Mouse (Mus musculus) granulocyte monocyte progenitor cell, adult 5-6 weeks (primary cell): ENCODE measurements at regions not wholly inside any gene's neighbourhood (a gene's known extent, or its start where the extent isn't known, plus 50 kb on each side); places are given as distances from the start of the nearest gene placed in this dataset.

Experiments used
- ATAC-seq: replicated peaks from 2 replicates; pipeline ENCODE4 v1.8.0; 2016; ENCODE audit warnings: mild to moderate bottlenecking, moderate TSS enrichment, inconsistent platforms; ENCODE audit not compliant: poor library complexity, severe bottlenecking

DNA sequence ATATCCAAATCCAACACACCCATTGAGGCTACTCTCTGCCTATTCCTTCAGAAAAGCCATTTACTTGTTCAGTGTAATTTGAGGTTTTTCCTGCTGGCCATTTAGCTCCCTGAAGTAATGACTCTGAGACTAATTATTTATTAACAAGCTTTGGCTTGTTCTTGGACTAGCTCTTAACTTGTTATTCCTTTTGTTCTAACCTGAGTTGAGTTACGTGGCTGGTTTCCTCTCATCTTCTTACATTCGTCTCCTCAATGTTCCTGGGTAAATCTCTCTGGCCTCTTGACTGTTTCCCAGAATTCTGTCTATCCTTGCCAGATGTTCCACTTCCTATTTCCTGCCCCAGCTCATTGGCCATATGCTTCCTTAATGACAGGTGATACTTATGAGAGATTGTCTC is 157.2 kb downstream of the Pmp22 start:
- ATAC-seq, result no peak

GRCm38 (mm10) chr11:63287766-63288165 is 159.0 kb downstream of the Pmp22 start:
- ATAC-seq, result no peak

DNA sequence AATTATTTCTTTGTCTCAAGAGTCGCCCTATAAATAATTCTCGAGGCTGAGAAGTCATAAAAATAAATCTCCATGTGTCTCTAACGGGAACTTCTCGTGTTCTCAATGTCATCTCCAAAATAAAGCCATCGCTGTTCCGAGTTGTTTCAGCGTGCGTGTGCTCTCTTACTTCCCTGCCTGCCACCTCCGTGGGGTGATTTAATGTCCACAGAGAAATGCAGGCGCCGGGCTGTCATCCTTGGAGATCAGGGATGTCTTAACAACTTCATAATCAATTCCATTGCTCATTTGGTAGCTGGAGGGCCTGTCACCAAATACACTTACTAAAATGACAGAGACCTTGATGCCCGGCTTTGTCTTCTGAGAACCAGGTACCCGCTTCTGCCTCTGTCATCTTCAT is 161.8 kb downstream of the Pmp22 start:
- ATAC-seq, result no peak

DNA sequence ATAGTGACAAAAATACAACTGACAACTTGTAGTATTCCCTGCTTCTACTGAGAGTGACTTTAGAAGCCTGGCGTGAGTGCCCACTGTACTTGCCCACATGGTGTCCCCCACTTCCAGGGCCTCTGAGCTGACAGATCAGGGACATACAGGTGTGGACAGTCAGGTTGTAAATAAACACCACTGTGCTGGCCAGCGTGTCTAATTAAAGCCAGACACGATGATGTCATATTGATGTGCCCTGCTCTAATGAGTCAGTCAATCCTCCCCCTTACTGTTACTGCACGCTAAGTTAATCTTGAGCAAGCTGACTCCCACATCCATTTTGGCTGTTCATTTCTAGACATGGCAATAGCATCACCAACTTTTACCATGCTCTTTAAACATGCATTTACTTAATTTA is 164.7 kb downstream of the Pmp22 start:
- ATAC-seq, result no peak

DNA sequence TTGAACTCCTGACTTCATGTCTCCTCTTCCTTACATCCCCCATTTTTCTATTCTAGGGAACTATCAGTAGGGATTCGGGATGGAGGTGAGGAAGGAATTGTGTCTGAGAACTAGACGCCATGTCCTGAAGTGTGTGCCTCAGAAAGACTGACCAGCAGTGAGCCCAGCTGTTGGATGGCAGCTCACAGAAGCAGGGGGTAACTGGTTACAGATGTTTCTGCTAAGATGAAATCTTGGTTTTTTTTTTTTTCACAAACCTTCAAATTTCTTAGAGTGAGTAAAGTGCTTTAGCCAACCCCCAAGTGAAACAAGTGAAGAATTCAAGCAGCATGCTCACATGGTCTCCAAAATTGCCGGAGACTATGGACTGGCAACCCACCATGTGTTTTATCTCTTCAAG is 165.7 kb downstream of the Pmp22 start:
- ATAC-seq, result no peak

- ATAC-seq, result no peak
Observed at GRCm38 (mm10) chr11:63296476-63296875, 167.7 kb downstream of the Pmp22 start.

DNA sequence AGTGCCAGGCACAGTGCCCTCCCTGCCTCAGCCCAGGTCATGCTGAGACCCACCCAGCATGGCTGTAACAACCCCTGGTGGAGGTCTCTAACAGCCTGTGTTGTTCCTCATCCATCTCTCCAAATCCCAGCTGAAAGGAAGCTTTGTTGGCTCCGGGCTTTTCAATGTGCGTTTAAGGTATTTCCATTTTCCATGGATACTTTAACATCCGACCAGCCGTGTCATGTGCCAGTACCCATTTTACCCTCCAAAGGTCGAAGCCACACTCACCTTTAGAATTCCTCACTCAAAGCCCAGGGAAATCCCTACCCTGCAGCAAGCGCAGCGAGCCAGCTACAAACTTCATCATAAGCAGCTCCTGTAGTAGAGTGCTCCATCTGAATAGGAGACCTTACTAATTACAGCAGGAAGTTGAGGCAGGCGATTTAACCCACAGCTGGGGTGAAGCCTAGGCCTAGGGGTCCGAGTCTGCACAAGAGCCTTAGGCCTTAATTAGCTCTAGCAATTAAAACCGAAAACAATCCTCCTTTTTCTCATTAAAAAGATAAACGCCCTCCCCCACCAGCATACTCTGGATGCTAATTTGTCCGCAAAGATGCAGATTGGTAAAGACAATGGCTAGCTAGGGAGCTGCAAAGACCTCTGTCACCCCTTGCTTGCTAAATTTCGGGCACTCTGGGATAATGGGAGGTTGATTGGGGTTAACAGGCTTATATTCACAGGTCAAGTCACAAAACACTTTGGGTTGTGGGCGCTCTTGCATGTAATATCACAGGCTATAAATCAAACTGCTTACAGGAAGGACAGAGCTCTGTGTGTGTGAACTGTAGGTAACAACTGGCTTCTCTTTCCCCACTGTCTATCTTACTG is 171.2 kb downstream of the Pmp22 start:
- no peak for ATAC-seq

GRCm38 (mm10) chr11:63325166-63325565 is 196.4 kb downstream of the Pmp22 start:
- no peak for ATAC-seq

DNA sequence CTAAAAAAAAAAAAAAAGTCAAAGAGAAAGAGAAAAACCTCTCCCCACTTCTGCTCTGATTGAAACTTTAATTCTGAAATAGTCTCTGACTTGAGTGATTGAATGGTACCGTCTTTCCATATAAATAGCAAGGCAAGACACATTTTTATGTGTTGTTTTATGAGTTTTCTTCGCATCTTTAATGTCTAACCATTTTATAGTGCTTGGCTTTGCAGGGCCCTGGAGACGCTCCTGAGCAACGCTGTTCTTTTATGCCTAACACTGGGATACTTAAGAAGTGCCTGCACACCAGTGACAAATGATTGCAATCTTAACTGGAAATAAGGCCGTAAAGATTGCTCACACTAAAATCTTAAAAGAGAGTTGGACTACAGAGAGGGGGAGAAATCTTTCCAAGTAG is 198.1 kb downstream of the Pmp22 start:
- no peak for ATAC-seq

DNA sequence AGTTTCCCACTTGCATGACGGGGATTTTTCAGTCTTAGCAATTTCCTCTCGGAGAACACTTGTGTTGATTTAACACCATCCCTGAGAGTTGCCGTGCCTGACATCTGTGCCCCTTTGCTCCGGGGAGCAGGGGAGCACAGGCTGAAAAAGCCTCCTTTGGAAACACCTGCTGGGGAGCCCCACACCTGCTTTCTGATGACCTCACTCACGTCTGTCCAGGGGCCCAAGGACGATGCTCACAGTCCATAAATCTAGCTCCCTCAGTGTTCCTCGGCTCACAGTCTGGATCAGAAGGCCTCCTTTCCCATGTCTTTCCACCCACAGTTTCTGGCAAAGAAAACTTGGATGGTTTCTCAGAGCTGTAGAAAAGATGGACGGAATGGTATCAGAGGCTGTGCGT is 208.7 kb downstream of the Pmp22 start:
- no peak for ATAC-seq

DNA sequence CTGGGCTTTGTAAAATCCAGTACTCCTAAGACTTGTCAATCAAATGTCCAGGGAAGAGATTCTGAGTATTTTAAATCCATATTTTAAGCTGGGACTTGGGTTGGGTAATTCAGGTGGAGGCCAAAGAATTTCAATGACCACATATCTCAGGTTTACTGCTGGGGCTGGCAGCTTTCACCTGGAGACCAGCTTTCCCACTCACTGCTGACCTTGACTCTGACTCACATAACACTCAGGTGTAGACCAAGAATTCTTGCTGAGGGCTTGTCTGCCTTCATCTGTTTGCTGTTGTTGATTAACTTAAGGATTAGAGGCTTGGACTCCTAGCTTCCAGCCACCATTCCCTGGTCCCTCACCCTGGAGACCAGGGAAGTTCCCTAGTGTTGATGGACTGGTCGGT is 209.5 kb downstream of the Pmp22 start:
- no peak for ATAC-seq

DNA sequence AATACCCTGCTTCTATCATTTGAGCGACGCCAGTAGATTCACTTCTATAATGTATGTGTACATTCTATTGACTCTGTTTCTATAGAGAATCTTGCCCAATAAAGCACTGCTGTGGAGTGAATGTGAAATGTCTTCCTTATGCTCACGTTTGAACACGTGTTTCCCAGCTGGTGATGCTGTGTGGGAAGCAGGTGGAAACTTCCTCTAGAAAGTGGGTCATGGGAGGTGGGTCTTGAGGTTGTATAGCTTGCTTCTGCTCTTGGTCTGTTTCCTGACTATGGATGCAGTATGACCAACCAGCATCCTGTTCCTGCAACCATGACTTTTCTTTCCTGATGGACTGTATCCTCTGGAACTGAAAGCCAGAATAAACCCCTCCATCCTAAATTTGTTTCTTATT is 216.9 kb downstream of the Pmp22 start:
- ATAC-seq, result no peak

- no peak for ATAC-seq
Observed at GRCm38 (mm10) chr11:63350123-63350696, 221.4 kb downstream of the Pmp22 start.

GRCm38 (mm10) chr11:63351999-63352398 is 223.2 kb downstream of the Pmp22 start:
- ATAC-seq, result no peak

DNA sequence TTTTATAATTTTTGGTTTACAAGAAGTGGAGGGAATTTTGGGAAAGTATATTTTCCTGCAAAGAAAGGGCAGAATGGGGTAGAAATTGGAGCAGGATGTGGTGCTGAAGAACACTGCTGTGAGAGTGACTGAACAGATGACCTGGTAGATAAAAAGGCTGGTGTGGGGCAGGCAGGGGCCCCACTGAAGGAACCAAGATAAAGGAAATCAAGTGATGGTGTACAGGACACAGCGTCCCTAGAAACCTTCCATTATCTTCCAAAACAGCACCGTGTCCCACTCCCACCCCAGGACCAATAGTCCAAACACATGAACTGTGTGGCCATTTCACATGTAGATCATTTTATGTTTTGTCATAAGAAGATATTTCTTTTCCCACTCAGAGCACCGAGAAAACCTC is 224.2 kb downstream of the Pmp22 start:
- no peak for ATAC-seq

GRCm38 (mm10) chr11:63353671-63354070 is 224.9 kb downstream of the Pmp22 start:
- no peak for ATAC-seq

- no peak for ATAC-seq
Observed at GRCm38 (mm10) chr11:63357772-63358344, 229.1 kb downstream of the Pmp22 start.

GRCm38 (mm10) chr11:63367756-63368265 is 239.0 kb downstream of the Pmp22 start:
- no peak for ATAC-seq

DNA sequence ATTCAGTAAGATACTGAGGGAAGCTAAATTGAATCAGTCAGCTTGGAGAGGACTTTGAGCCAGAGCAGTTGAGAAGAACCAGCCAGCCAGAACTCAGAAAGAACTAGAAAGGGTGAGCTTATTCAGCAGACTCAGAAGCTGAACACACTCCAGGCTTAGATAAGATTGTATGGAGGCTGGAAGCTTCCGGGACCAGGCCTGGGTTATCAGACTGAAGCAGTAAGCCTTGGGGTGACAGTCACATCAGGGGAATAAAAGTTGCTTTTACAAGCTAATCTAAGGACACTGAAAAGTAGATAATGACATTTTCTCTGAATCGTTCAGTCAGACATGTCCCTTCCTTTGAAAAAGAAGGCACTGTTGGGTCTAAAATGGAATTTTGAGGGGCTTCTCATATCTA is 240.7 kb downstream of the Pmp22 start:
- ATAC-seq, result no peak

GRCm38 (mm10) chr11:63376311-63376710 is 247.5 kb downstream of the Pmp22 start:
- no peak for ATAC-seq

GRCm38 (mm10) chr11:63376991-63377390 is 248.2 kb downstream of the Pmp22 start:
- ATAC-seq, result no peak

- no peak for ATAC-seq
Observed at GRCm38 (mm10) chr11:63388247-63388646, 259.5 kb downstream of the Pmp22 start.
